Mouse (Mus musculus): ENCODE measurements around the gene Amdhd1. TPM values are rescaled to one million over a fixed set of nuclear protein-coding genes. Genes with fewer than 3 reads are reported as not detected.

Amdhd1 gene
- polyA plus RNA-seq, 1 experiment from 2014 or later = not detected

DNA sequence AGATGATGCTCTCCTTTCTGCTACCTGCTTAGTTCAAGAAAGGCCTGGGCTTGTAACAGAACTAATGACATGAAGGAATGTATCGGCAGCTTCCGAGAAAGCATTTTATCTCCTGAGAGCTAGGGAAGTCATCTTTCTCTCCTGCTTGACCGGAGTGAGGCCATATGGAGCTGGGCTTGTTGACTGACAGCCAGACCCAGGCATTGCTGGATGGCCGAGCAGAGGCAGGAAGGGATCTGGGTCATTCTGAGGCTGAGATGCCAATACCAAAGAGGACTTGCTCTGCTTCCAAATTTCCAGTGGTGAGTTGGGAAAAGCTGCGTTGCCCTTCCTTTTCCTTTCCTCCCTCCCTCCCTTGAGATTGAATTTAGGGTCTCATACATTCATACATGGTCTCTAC is 20.1 kb downstream of the Amdhd1 start:
- no peak for TF ChIP-seq CTCF (IDR thresholded peaks at IDR 0.05; ENCODE audit: low read depth)
- no peaks in the 10 kb centered on the region for H3K36me3 ChIP-seq (ENCODE audit: control insufficient read depth, insufficient read depth)
- H3K9me3 ChIP-seq (ENCODE audit: control insufficient read depth) = no peaks in the 10 kb centered on the region
- no peak overlapping the region for H3K4me2 ChIP-seq (replicated peaks; ENCODE audit: low read depth)
- H3K4me1 ChIP-seq (replicated peaks; ENCODE audit: control insufficient read depth, insufficient read depth, low read length) = no peaks in the 10 kb centered on the region
- no peak overlapping the region for H3K4me3 ChIP-seq (ENCODE audit: low read depth, low read length)
- 88% methylated on average over 5 of the region's 5 CpGs for WGBS
- no peak overlapping the region for H3K9ac ChIP-seq (ENCODE audit: low read depth, low read length)
- no peaks in the 10 kb centered on the region for H3K27me3 ChIP-seq (replicated peaks; ENCODE audit: control insufficient read depth, insufficient read depth, low read length)
- no peak for ATAC-seq
- H3K27ac ChIP-seq (ENCODE audit: low read depth, low read length) = no peak overlapping the region

GRCm38 (mm10) chr10:93519159-93519558 is 20.7 kb downstream of the Amdhd1 start:
- no peaks in the 10 kb centered on the region for H3K27me3 ChIP-seq (replicated peaks; ENCODE audit: control insufficient read depth, insufficient read depth, low read length)
- H3K9me3 ChIP-seq (ENCODE audit: control insufficient read depth) = no peaks in the 10 kb centered on the region
- H3K9ac ChIP-seq (ENCODE audit: low read depth, low read length) = no peak overlapping the region
- TF ChIP-seq CTCF (IDR thresholded peaks at IDR 0.05; ENCODE audit: low read depth) = no peak
- ATAC-seq = no peak
- H3K4me3 ChIP-seq (ENCODE audit: low read depth, low read length) = no peak overlapping the region
- WGBS = 86% methylated on average over 8 of the region's 8 CpGs
- no peaks in the 10 kb centered on the region for H3K4me1 ChIP-seq (replicated peaks; ENCODE audit: control insufficient read depth, insufficient read depth, low read length)
- H3K4me2 ChIP-seq (replicated peaks; ENCODE audit: low read depth) = no peak overlapping the region
- H3K27ac ChIP-seq (ENCODE audit: low read depth, low read length) = no peak overlapping the region
- H3K36me3 ChIP-seq (ENCODE audit: control insufficient read depth, insufficient read depth) = no peaks in the 10 kb centered on the region

DNA sequence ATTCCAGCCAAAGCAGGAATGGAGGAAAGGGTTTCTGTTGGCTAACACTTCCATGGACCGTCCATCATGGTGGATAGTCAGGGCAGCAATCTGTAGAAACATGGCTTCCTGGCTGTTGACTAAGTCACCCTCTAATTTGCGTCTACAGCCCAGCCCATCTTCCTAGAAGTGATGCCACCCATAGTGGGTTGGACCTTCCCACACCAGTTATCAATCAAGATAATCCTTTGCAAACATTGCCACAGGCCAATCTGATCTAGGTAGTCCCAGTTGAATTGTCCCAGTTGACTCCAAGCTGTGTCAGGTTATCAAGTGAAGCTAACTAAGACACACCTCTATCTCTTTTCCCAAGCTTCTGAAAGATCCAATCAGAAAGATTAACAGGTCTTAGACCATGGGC is 21.2 kb downstream of the Amdhd1 start:
- H3K4me1 ChIP-seq (replicated peaks; ENCODE audit: control insufficient read depth, insufficient read depth, low read length) = no peaks in the 10 kb centered on the region
- no peak overlapping the region for H3K4me3 ChIP-seq (ENCODE audit: low read depth, low read length)
- H3K27me3 ChIP-seq (replicated peaks; ENCODE audit: control insufficient read depth, insufficient read depth, low read length) = no peaks in the 10 kb centered on the region
- ATAC-seq = no peak
- no peaks in the 10 kb centered on the region for H3K9me3 ChIP-seq (ENCODE audit: control insufficient read depth)
- H3K4me2 ChIP-seq (replicated peaks; ENCODE audit: low read depth) = no peak overlapping the region
- TF ChIP-seq CTCF (IDR thresholded peaks at IDR 0.05; ENCODE audit: low read depth) = no peak
- no peaks in the 10 kb centered on the region for H3K36me3 ChIP-seq (ENCODE audit: control insufficient read depth, insufficient read depth)
- H3K27ac ChIP-seq (ENCODE audit: low read depth, low read length) = no peak overlapping the region
- H3K9ac ChIP-seq (ENCODE audit: low read depth, low read length) = no peak overlapping the region
- 56% methylated on average over 2 of the region's 2 CpGs for WGBS

DNA sequence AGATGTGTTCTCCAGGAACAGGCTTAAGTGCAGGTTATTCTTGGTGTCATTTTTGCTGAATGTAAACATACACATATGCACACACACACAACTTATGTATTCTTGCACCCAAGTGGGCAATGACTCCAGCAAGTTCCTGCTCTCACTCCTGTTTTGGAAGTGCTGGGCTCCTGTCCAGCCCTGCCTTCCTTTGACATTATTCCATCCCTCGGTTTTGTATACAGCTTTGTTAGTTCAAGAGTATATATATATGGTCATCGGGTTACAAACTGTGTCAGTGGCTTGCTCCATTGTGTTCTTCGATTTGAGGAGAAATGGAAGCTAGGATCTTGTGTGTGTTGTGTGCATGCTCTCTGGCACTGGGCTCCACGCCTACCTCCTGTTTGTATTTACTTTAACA is 21.6 kb downstream of the Amdhd1 start:
- H3K4me2 ChIP-seq (replicated peaks; ENCODE audit: low read depth) = no peak overlapping the region
- H3K4me3 ChIP-seq (ENCODE audit: low read depth, low read length) = no peak overlapping the region
- no peak for ATAC-seq
- 57% methylated on average over 4 of the region's 4 CpGs for WGBS
- no peaks in the 10 kb centered on the region for H3K27me3 ChIP-seq (replicated peaks; ENCODE audit: control insufficient read depth, insufficient read depth, low read length)
- H3K27ac ChIP-seq (ENCODE audit: low read depth, low read length) = no peak overlapping the region
- H3K4me1 ChIP-seq (replicated peaks; ENCODE audit: control insufficient read depth, insufficient read depth, low read length) = no peaks in the 10 kb centered on the region
- no peaks in the 10 kb centered on the region for H3K36me3 ChIP-seq (ENCODE audit: control insufficient read depth, insufficient read depth)
- no peaks in the 10 kb centered on the region for H3K9me3 ChIP-seq (ENCODE audit: control insufficient read depth)
- TF ChIP-seq CTCF (IDR thresholded peaks at IDR 0.05; ENCODE audit: low read depth) = no peak
- no peak overlapping the region for H3K9ac ChIP-seq (ENCODE audit: low read depth, low read length)

- Histone ChIP-seq H3K9me3 (ENCODE audit: control insufficient read depth) (no peaks in the 10 kb centered on the region), H3K4me3 (ENCODE audit: low read depth, low read length) (no peak overlapping the region), H3K27ac (ENCODE audit: low read depth, low read length) (no peak overlapping the region), H3K27me3 (replicated peaks; ENCODE audit: control insufficient read depth, insufficient read depth, low read length) (no peaks in the 10 kb centered on the region), H3K4me1 (replicated peaks; ENCODE audit: control insufficient read depth, insufficient read depth, low read length) (no peaks in the 10 kb centered on the region), H3K9ac (ENCODE audit: low read depth, low read length) (no peak overlapping the region), H3K36me3 (ENCODE audit: control insufficient read depth, insufficient read depth) (no peaks in the 10 kb centered on the region), H3K4me2 (replicated peaks; ENCODE audit: low read depth) (no peak overlapping the region; the same call in 1 of the 2 replicates)
- WGBS = 11% methylated on average over 4 of the region's 4 CpGs
- peak; percentile 53 for ATAC-seq
- TF ChIP-seq CTCF (IDR thresholded peaks at IDR 0.05; ENCODE audit: low read depth) = no peak
These were observed 22.1 kb downstream of the Amdhd1 start for GRCm38 (mm10) chr10:93517754-93518153.

- Histone ChIP-seq H3K4me3 (ENCODE audit: low read depth, low read length) (no peak overlapping the region), H3K9me3 (ENCODE audit: control insufficient read depth) (no peaks in the 10 kb centered on the region), H3K4me1 (replicated peaks; ENCODE audit: control insufficient read depth, insufficient read depth, low read length) (no peaks in the 10 kb centered on the region), H3K4me2 (replicated peaks; ENCODE audit: low read depth) (no peak overlapping the region), H3K9ac (ENCODE audit: low read depth, low read length) (no peak overlapping the region), H3K27ac (ENCODE audit: low read depth, low read length) (no peak overlapping the region), H3K36me3 (ENCODE audit: control insufficient read depth, insufficient read depth) (no peaks in the 10 kb centered on the region), H3K27me3 (replicated peaks; ENCODE audit: control insufficient read depth, insufficient read depth, low read length) (no peaks in the 10 kb centered on the region)
- WGBS = 66% methylated on average over 12 of the region's 12 CpGs
- ATAC-seq = no peak
- no peak for TF ChIP-seq CTCF (IDR thresholded peaks at IDR 0.05; ENCODE audit: low read depth)
These were observed 23.9 kb downstream of the Amdhd1 start for GRCm38 (mm10) chr10:93515927-93516326.

GRCm38 (mm10) chr10:93515419-93515818 is 24.4 kb downstream of the Amdhd1 start:
- Histone ChIP-seq H3K27ac (ENCODE audit: low read depth, low read length) (no peak overlapping the region), H3K4me2 (replicated peaks; ENCODE audit: low read depth) (no peak overlapping the region), H3K9me3 (ENCODE audit: control insufficient read depth) (no peaks in the 10 kb centered on the region), H3K4me3 (ENCODE audit: low read depth, low read length) (no peak overlapping the region), H3K27me3 (replicated peaks; ENCODE audit: control insufficient read depth, insufficient read depth, low read length) (no peaks in the 10 kb centered on the region), H3K9ac (ENCODE audit: low read depth, low read length) (no peak overlapping the region), H3K4me1 (replicated peaks; ENCODE audit: control insufficient read depth, insufficient read depth, low read length) (no peaks in the 10 kb centered on the region), H3K36me3 (ENCODE audit: control insufficient read depth, insufficient read depth) (no peaks in the 10 kb centered on the region)
- ATAC-seq = peak; percentile 49
- no peak for TF ChIP-seq CTCF (IDR thresholded peaks at IDR 0.05; ENCODE audit: low read depth)
- 37% methylated on average over 1 of the region's 1 CpGs for WGBS
